Mouse (Mus musculus): ENCODE data around the gene Tmem238. TPM values are rescaled to one million over a fixed set of nuclear protein-coding genes. Genes with fewer than 3 reads are reported as not detected.

Tmem238 gene
- polyA plus RNA-seq, 1 experiment from 2014 or later = 6.6 TPM

GRCm38 (mm10) chr7:4759670-4760069 is 29.8 kb downstream of the Tmem238 start:
- H3K36me3 ChIP-seq (ENCODE audit: control insufficient read depth, insufficient read depth, low read length) = no peaks in the 10 kb centered on the region
- no peak for DNase-seq (ENCODE audit: low spot score)
- H3K4me2 ChIP-seq (ENCODE audit: low read depth, low read length) = no peak overlapping the region
- WGBS = 44% methylated on average over 1 of the region's 1 CpGs
- H3K27ac ChIP-seq (replicated peaks; ENCODE audit: low read depth, low read length) = no peak overlapping the region
- H3K27me3 ChIP-seq (replicated peaks; ENCODE audit: control insufficient read depth, insufficient read depth, low read length) = no peaks in the 10 kb centered on the region
- H3K4me3 ChIP-seq (ENCODE audit: low read depth, low read length) = no peak overlapping the region
- no peak overlapping the region for H3K9ac ChIP-seq (ENCODE audit: low read depth, low read length)
- ATAC-seq (ENCODE audit: low read depth) = no peak
- H3K9me3 ChIP-seq (ENCODE audit: control insufficient read depth, low read length) = no peaks in the 10 kb centered on the region
- no peaks in the 10 kb centered on the region for H3K4me1 ChIP-seq (ENCODE audit: control insufficient read depth, insufficient read depth, low read length)

GRCm38 (mm10) chr7:4752821-4753570 is 36.5 kb downstream of the Tmem238 start, which contains the start of gene Cox6b2:
TSS of gene Cox6b2 (minus strand) at chr7:4753094.
- peak; percentile 97 for DNase-seq (ENCODE audit: low spot score)
- H3K36me3 ChIP-seq (ENCODE audit: control insufficient read depth, insufficient read depth, low read length) = no peaks in the 10 kb centered on the region
- peak within 1 kb of the TSS; percentile 63 for H3K4me2 ChIP-seq (ENCODE audit: low read depth, low read length)
- peak within 1 kb of the TSS; percentile 41 for H3K4me3 ChIP-seq (ENCODE audit: low read depth, low read length)
- H3K4me1 ChIP-seq (ENCODE audit: control insufficient read depth, insufficient read depth, low read length) = peaks cover 14% of the 10 kb centered on the region
- peak within 1 kb of the TSS; percentile 53 for H3K27ac ChIP-seq (replicated peaks; ENCODE audit: low read depth, low read length)
- peak; percentile 94 for ATAC-seq (ENCODE audit: low read depth)
- 4% methylated on average over 24 of the region's 24 CpGs for WGBS
- H3K27me3 ChIP-seq (replicated peaks; ENCODE audit: control insufficient read depth, insufficient read depth, low read length) = no peaks in the 10 kb centered on the region
- no peaks in the 10 kb centered on the region for H3K9me3 ChIP-seq (ENCODE audit: control insufficient read depth, low read length)
- peak within 1 kb of the TSS; percentile 26 for H3K9ac ChIP-seq (ENCODE audit: low read depth, low read length)

DNA sequence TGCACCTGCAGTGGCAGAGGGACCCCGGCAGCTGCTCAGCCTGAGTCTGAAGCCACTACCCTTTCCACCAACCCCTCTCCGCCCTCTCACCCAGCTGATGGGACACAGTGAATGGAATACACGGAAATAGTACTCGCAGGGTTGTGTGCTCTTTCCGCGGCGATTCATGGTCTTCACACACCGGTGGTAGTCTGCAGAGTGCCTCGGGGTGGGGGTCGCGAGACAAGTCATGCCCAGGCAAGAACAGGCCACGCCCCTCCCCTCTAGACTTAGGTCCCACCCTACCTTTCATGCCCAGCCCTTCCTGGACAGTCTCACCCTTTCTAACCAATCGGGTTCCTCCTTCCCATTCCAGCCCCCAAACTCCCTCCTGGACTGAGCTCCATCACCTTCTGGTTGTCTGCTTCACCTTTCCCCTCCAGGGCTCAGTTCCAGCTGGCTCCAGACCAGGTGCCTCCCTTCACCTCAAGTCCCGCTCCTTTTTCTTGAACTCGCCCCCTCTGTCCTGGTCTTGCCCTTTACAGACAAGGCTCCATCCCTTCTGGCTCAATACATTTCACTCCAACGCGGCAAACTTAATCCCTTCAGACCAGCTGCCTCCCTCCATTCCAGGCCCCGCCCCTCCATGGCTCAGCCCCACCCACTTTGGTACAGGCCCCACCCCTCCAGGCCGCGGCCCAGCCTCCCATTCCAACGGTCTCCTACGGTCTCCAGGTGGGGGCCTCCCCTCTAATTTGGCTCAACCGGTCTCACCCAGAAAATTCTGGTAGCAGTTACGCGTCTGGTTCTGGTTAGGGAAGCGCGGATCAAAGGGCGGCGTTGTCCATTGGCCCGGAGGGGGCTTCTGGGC is 37.3 kb downstream of the Tmem238 start:
- WGBS = 2% methylated on average over 28 of the region's 30 CpGs
- peak overlapping the region; percentile 53 for H3K27ac ChIP-seq (replicated peaks; ENCODE audit: low read depth, low read length)

DNA sequence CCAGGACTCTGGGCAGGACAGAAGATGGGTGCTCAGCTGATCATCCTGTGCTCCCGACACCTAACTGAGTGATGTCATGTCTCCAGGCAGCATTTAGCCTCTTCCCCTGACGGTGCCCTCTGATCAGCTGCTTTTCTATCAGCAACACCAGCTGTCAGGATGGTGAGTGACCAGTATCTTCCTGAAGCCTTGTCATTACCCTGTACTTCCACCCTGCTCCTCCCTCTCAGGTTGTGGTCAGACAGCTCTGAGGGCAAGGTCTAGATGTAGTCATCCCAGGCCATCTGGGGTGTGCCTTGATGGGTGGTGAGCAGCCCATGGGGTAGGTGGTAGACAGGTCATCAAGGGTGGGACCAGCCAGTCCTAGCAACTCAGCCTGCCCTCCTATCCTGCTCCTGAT is 40.3 kb downstream of the Tmem238 start:
- peaks cover 14% of the 10 kb centered on the region for H3K4me1 ChIP-seq (ENCODE audit: control insufficient read depth, insufficient read depth, low read length)
- DNase-seq (ENCODE audit: low spot score) = no peak
- WGBS = 80% methylated on average over 2 of the region's 2 CpGs
- H3K36me3 ChIP-seq (ENCODE audit: control insufficient read depth, insufficient read depth, low read length) = peaks cover 25% of the 10 kb centered on the region
- H3K27ac ChIP-seq (replicated peaks; ENCODE audit: low read depth, low read length) = no peak overlapping the region
- H3K9ac ChIP-seq (ENCODE audit: low read depth, low read length) = no peak overlapping the region
- H3K4me3 ChIP-seq (ENCODE audit: low read depth, low read length) = no peak overlapping the region
- H3K27me3 ChIP-seq (replicated peaks; ENCODE audit: control insufficient read depth, insufficient read depth, low read length) = no peaks in the 10 kb centered on the region
- ATAC-seq (ENCODE audit: low read depth) = no peak
- no peaks in the 10 kb centered on the region for H3K9me3 ChIP-seq (ENCODE audit: control insufficient read depth, low read length)
- no peak overlapping the region for H3K4me2 ChIP-seq (ENCODE audit: low read depth, low read length)

More for the DNA sequence above, 37.3 kb downstream of the Tmem238 start:
- Histone ChIP-seq H3K36me3 (ENCODE audit: control insufficient read depth, insufficient read depth, low read length) (0 out of 2 replicates have a peak, but pooled peaks cover under 1% of the 10 kb centered on the region), H3K4me3 (ENCODE audit: low read depth, low read length) (peak overlapping the region; percentile 41), H3K4me2 (ENCODE audit: low read depth, low read length) (peak overlapping the region; percentile 63), H3K27me3 (replicated peaks; ENCODE audit: control insufficient read depth, insufficient read depth, low read length) (no peaks in the 10 kb centered on the region), H3K9me3 (ENCODE audit: control insufficient read depth, low read length) (no peaks in the 10 kb centered on the region), H3K9ac (ENCODE audit: low read depth, low read length) (peak overlapping the region; percentile 26), H3K4me1 (ENCODE audit: control insufficient read depth, insufficient read depth, low read length) (peaks cover 14% of the 10 kb centered on the region)
- peak; percentile 78 for ATAC-seq (ENCODE audit: low read depth)
- DNase-seq (ENCODE audit: low spot score) = peak; percentile 57

DNA sequence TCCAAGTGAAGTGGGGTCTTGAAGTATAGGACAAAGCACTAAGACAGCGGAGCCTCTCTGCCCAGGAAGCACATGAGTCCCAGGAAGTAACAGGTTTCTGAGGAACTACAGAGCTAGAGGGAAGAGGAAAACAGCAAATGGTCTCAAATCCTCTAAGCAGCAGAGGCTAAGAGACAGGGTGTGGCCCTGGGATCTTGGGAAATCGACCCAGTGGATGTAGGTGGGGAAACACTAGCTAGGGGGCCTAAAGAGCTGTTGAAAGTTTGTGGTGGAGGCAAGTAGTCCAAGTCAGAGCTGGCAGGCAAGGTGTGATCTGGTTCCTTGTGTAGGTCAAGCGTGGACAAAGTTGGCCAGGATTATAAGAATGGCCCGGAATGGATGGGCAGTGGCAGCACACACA is 41.1 kb downstream of the Tmem238 start:
- Histone ChIP-seq H3K4me1 (ENCODE audit: control insufficient read depth, insufficient read depth, low read length) (peaks cover 14% of the 10 kb centered on the region), H3K9ac (ENCODE audit: low read depth, low read length) (no peak overlapping the region), H3K9me3 (ENCODE audit: control insufficient read depth, low read length) (no peaks in the 10 kb centered on the region), H3K4me2 (ENCODE audit: low read depth, low read length) (no peak overlapping the region), H3K36me3 (ENCODE audit: control insufficient read depth, insufficient read depth, low read length) (peaks cover 32% of the 10 kb centered on the region), H3K27me3 (replicated peaks; ENCODE audit: control insufficient read depth, insufficient read depth, low read length) (no peaks in the 10 kb centered on the region), H3K4me3 (ENCODE audit: low read depth, low read length) (no peak overlapping the region), H3K27ac (replicated peaks; ENCODE audit: low read depth, low read length) (no peak overlapping the region)
- DNase-seq (ENCODE audit: low spot score) = no peak
- ATAC-seq (ENCODE audit: low read depth) = no peak
- WGBS = 83% methylated on average over 4 of the region's 4 CpGs

DNA sequence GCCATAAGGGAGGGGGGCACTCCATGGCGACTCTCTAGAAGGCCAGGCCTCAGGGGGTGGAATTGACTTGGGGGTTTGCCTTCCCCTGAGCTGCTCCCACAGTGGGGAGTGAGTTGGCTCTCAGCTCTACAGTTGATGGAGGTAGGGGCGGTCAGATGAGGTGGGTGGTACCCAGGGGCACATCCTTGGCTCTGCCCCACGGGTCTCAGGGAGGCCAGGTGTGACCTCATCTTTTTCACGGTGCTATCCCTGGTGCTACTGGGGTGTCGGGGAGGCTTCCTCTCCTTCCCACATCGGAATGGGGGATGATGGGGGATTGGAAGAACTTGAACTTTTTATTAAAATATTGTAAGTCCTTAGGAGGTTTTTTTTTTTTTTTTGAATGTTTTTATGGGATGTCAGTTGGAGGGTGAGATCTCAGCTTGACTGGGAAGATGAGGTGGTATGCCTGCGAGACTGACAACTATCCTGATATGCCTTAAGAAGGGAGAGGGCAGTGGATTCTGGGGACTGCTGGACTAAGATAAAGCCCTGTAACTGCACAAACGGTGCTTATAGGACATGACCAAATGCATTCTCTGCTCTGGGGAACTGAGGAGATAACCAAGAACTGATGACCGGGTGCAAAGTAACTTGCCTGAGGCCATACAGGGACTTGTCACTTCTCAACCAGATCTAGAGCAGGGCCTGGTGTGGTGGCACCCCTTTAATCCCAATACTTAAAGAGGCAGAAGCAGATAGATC is 42.1 kb downstream of the Tmem238 start:
- ATAC-seq (ENCODE audit: low read depth) (no peak), DNase-seq (ENCODE audit: low spot score) (no peak)
- no peaks in the 10 kb centered on the region for H3K27me3 ChIP-seq (replicated peaks; ENCODE audit: control insufficient read depth, insufficient read depth, low read length)
- no peak overlapping the region for H3K4me3 ChIP-seq (ENCODE audit: low read depth, low read length)
- no peak overlapping the region for H3K9ac ChIP-seq (ENCODE audit: low read depth, low read length)
- 79% methylated on average over 8 of the region's 9 CpGs for WGBS
- peaks cover 42% of the 10 kb centered on the region for H3K36me3 ChIP-seq (ENCODE audit: control insufficient read depth, insufficient read depth, low read length)
- no peak overlapping the region for H3K4me2 ChIP-seq (ENCODE audit: low read depth, low read length)
- H3K9me3 ChIP-seq (ENCODE audit: control insufficient read depth, low read length) = no peaks in the 10 kb centered on the region
- H3K27ac ChIP-seq (replicated peaks; ENCODE audit: low read depth, low read length) = no peak overlapping the region
- peaks cover 9% of the 10 kb centered on the region for H3K4me1 ChIP-seq (ENCODE audit: control insufficient read depth, insufficient read depth, low read length)

- H3K36me3 ChIP-seq (ENCODE audit: control insufficient read depth, insufficient read depth, low read length) = peaks cover 48% of the 10 kb centered on the region
- DNase-seq (ENCODE audit: low spot score) (no peak), ATAC-seq (ENCODE audit: low read depth) (no peak)
- H3K27ac ChIP-seq (replicated peaks; ENCODE audit: low read depth, low read length) = no peak overlapping the region
- no peaks in the 10 kb centered on the region for H3K27me3 ChIP-seq (replicated peaks; ENCODE audit: control insufficient read depth, insufficient read depth, low read length)
- H3K4me3 ChIP-seq (ENCODE audit: low read depth, low read length) = no peak overlapping the region
- H3K9me3 ChIP-seq (ENCODE audit: control insufficient read depth, low read length) = no peaks in the 10 kb centered on the region
- H3K4me1 ChIP-seq (ENCODE audit: control insufficient read depth, insufficient read depth, low read length) = peaks cover 5% of the 10 kb centered on the region; the same call in 1 of the 2 replicates
- no peak overlapping the region for H3K9ac ChIP-seq (ENCODE audit: low read depth, low read length)
- H3K4me2 ChIP-seq (ENCODE audit: low read depth, low read length) = no peak overlapping the region
- 82% methylated on average over 22 of the region's 22 CpGs for WGBS
Measured at GRCm38 (mm10) chr7:4746326-4746980, 43.0 kb downstream of the Tmem238 start.

GRCm38 (mm10) chr7:4744886-4745285 is 44.6 kb downstream of the Tmem238 start:
- Histone ChIP-seq H3K36me3 (ENCODE audit: control insufficient read depth, insufficient read depth, low read length) (peaks cover 48% of the 10 kb centered on the region), H3K9me3 (ENCODE audit: control insufficient read depth, low read length) (no peaks in the 10 kb centered on the region), H3K4me1 (ENCODE audit: control insufficient read depth, insufficient read depth, low read length) (peaks cover 13% of the 10 kb centered on the region), H3K4me2 (ENCODE audit: low read depth, low read length) (no peak overlapping the region), H3K27me3 (replicated peaks; ENCODE audit: control insufficient read depth, insufficient read depth, low read length) (no peaks in the 10 kb centered on the region), H3K4me3 (ENCODE audit: low read depth, low read length) (no peak overlapping the region), H3K9ac (ENCODE audit: low read depth, low read length) (no peak overlapping the region), H3K27ac (replicated peaks; ENCODE audit: low read depth, low read length) (no peak overlapping the region)
- WGBS = 95% methylated on average over 6 of the region's 6 CpGs
- DNase-seq (ENCODE audit: low spot score) = no peak
- ATAC-seq (ENCODE audit: low read depth) = no peak
